Mouse (Mus musculus) spleen, adult 2 months (tissue): ENCODE measurements at regions not wholly inside any gene's neighbourhood (a gene's known extent, or its start where the extent isn't known, plus 50 kb on each side); places are given as distances from the start of the nearest gene placed in this dataset.

Experiments
- CTCF ChIP-seq: fragments of 200-500 bp; IDR thresholded peaks from 2 replicates; pipeline ENCODE4 v1.5.1; 2011; ENCODE audit warnings: mild to moderate bottlenecking, inconsistent platforms; ENCODE audit not compliant: insufficient read depth, insufficient read length, insufficient replicate concordance; ENCODE audit errors: extremely low read depth
- POLR2A ChIP-seq: fragments of 200-500 bp; IDR thresholded peaks from 2 replicates; pipeline ENCODE4 v1.6.1; 2011; ENCODE audit warnings: low read depth, low read length, inconsistent platforms

- TF ChIP-seq CTCF (no peak), POLR2A (no peak)
Measured at GRCm38 (mm10) chr14:105643285-105643957, 253.2 kb downstream of the Spry2 start.
